Mouse (Mus musculus): ENCODE results near the gene Stk24. TPM values are rescaled to one million over a fixed set of nuclear protein-coding genes. Genes with fewer than 3 reads are reported as not detected.

The Stk24 gene
- polyA plus RNA-seq, 1 experiment, result 32.3 TPM

DNA sequence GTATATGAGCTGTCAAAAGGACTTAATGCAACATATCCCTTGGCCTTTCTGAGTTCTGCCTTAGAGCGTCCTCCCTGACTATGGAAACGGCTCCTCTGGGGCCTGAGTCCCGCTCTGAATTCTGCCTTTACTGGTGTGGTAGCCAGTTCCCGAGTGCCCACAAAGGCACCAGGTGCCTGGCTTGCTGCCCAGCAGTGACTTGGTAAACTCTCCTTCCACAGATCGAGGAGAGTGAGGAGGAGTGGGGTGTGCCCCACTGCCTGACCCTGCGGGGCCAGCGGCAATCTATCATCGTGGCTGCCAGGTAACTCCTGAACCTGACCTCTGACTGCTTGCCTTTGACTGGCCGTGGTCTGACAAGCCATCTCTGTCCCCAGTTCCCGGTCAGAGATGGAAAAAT, 103.8 kb downstream of the Stk24 start:
- DNase-seq (ENCODE audit: extremely low spot score in 1 of 2, low spot score in 1 of 2), result no peak

DNA sequence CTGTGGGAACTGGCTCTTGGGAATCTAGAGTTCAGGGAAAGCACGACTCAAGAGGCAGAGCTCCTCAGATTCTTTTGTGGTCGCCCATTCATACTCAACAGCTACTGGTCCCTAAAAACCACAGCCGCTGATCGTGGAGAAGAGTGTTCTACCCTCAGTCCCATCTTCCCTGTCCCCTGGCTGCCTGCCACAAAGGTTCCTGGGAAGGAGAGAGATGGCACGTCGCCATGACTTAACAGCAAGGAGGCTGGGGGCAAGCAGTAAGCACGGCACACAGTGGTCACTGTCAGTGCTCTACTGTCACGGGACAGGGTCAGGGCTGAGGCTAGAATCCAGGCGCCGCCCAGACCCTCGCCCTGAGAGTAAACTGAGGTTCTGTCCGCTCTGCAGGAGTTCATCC, 104.8 kb downstream of the Stk24 start:
- no peak for DNase-seq (ENCODE audit: extremely low spot score in 1 of 2, low spot score in 1 of 2)

GRCm38 (mm10) chr14:121270490-121270889, 109.3 kb downstream of the Stk24 start:
- no peak for DNase-seq (ENCODE audit: extremely low spot score in 1 of 2, low spot score in 1 of 2)

DNA sequence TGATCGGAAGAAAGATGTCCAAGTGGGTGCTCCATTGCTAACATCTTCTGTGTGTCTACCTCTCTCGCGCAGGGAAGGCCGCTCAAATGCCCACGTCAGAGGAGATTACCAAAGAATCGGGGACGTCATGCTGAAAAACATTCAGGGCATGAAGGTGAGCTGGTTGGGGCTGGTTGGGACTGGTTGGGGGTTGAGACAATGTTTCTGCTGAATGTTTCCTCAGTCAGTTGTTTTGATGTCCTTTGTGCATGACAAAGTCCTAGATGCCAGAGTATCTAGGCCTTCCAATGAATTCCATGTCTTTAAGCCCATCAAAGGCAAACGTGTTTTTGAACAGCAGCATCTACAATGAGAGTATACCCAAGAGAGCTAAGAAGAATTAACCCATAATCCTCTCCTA, 112.0 kb downstream of the Stk24 start:
- DNase-seq (ENCODE audit: extremely low spot score in 1 of 2, low spot score in 1 of 2), result no peak

DNA sequence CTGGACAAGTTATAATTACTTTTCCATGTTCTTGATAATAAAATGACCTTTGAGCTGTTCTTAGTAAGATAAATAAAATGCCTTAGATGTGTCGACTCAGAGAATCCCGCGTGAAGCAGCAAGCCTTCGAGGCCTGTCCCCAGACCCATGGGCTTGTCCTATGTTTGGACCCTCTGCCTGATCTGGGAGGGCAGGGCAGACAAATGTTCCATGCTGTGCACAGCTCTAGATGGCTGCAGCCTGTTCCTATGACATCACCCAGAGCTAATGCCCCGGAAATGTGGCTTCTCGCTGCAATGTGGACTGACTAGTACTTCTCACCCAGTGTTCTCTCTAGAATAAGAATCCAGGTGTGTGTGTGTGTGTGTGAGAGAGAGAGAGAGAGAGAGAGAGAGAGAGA, 115.4 kb downstream of the Stk24 start:
- DNase-seq (ENCODE audit: extremely low spot score in 1 of 2, low spot score in 1 of 2), result no peak

DNA sequence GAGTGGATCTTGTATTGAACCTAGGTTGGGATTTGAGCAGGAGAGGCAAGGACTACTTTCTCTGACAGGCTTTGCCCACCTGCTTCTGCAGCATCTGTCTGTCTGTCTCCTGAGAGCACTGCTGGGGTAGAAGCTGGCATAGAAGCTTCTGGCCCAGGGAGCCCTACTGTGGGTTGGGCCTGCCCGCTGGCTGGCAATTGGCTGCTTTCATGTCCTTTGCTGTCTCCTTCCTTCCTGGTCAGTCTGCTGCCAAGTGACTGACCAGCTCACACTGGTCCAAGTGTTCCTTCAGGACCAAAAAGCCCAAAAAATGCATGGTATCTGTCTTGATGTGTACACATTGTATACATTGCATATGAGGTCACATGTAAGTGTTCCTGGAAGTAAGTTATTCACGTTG, 115.9 kb downstream of the Stk24 start:
- DNase-seq (ENCODE audit: extremely low spot score in 1 of 2, low spot score in 1 of 2), result no peak

DNA sequence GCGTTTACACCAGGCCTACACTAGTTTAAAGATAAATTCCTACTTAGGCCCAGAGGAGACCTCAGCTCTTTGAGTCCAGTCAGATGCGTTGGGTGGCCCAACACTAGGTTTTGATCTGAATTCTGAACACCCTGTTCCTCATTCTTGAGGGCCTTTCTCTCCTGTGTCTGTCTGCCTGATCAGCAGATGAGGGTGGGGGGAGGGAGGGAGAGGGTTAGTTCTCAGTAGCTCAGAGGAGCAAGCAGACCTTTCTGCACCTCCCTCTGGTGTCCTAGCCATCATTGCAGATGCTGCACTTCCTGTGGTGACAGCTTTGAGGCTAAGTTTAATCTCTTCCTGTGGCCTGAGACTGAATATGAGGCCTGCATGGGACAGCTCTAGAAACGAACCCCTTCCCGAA, 117.2 kb downstream of the Stk24 start:
- no peak for DNase-seq (ENCODE audit: extremely low spot score in 1 of 2, low spot score in 1 of 2)

DNA sequence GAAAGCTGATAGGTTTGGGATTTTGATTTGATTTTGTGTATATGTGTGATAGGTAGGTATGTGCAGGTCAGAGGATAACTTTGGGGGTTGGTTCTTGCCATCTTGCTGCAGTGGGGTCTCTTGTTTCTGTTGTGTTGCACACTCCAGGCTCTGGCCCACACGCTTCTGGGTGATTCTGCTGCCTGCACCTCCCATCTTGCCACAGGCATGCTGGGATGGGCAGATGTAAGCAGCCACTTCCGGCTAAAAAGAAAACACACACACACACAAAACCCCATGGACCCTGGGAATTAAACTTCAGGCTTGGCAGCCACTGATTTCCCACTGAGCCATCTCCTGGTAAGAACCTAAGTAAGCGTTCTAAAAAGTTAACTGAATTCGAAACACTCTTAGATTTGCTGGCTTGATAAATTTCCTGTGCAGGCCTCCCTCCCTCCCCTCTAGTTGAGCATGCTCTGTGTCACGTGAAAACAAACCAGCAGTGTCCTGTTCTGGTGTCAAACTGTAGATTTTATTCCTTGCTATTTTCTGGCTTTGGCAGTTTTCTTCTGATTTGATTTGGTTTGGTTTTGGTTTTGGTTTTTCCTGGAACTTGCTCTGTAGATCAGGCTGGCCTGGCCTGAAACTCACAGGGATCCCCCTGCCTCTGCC, 118.5 kb downstream of the Stk24 start:
- no peak for DNase-seq (ENCODE audit: extremely low spot score in 1 of 2, low spot score in 1 of 2)

- peak in 1 of 2 experiments; percentile 77 for DNase-seq (ENCODE audit: extremely low spot score in 1 of 2, low spot score in 1 of 2)
These were observed 120.0 kb downstream of the Stk24 start for GRCm38 (mm10) chr14:121259789-121260188.

- DNase-seq (ENCODE audit: extremely low spot score in 1 of 2, low spot score in 1 of 2), result no peak
These were observed 120.5 kb downstream of the Stk24 start for GRCm38 (mm10) chr14:121259332-121259731.

- DNase-seq (ENCODE audit: extremely low spot score in 1 of 2, low spot score in 1 of 2), result peak in 1 of 2 experiments; percentile 35
These were observed 122.9 kb downstream of the Stk24 start for GRCm38 (mm10) chr14:121256896-121257295.

DNA sequence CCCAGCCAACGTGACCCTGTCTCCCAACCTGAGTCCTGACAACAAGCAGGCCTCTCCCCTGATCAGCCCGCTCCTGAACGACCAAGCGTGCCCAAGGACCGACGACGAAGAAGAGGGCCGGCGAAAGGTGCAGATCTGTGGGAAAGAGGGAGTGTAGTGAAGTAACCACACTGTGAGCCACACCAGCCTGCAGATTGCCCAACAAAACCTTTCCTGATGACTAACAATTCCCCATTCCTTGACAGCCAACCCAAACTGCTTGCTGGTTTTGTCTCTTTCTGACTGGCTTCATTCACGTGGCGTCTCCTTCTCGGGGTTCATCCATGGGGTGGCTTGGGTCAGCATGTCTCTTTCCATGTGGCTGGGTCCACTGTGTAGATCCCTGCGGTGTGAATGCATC, 124.3 kb downstream of the Stk24 start:
- DNase-seq (ENCODE audit: extremely low spot score in 1 of 2, low spot score in 1 of 2), result no peak

- DNase-seq (ENCODE audit: extremely low spot score in 1 of 2, low spot score in 1 of 2), result no peak
These were observed 124.9 kb downstream of the Stk24 start for GRCm38 (mm10) chr14:121254869-121255268.

DNA sequence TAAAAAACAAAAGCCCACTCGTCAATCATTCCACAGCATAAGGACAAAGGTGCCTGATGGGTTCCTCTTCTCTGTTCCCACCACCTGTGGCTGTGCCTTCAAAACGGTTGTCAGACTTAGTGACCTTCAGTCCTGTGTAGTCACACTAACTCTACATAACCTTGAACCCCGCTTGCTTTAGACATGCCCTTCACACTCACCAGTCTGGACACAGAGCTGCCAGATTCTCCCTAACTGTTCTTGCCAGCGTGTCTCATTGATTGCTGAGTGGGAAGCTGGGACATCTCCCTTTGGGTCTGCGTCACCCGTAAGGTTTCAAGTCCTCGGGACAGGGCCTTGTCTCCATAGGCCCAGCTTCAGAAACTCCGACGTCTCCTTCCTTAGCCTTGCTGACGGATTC, 127.3 kb downstream of the Stk24 start:
- no peak for DNase-seq (ENCODE audit: extremely low spot score in 1 of 2, low spot score in 1 of 2)

- DNase-seq (ENCODE audit: extremely low spot score in 1 of 2, low spot score in 1 of 2), result no peak
These were observed 128.1 kb downstream of the Stk24 start for GRCm38 (mm10) chr14:121251708-121252107.

GRCm38 (mm10) chr14:121251099-121251498, 128.7 kb downstream of the Stk24 start:
- no peak for DNase-seq (ENCODE audit: extremely low spot score in 1 of 2, low spot score in 1 of 2)

DNA sequence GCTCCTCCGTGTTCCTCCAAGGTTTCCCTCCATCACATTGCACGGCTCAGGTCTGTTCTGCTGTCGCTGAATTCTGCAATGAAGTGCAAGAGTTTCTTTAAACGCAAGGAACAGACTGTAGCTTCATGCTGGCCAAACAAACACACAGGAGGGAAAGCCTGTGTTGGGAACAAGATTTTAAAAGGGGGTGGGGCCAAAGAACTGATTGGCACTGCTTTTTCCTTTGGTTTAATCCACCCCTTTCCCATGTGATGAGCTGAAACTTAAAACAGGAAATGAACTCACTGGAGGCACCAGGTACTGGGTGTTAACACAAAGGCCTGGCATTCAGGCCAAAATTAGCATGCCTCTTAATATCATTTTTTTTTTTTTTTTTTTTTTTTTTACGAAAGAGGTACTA, 131.5 kb downstream of the Stk24 start:
- no peak for DNase-seq (ENCODE audit: extremely low spot score in 1 of 2, low spot score in 1 of 2)

DNA sequence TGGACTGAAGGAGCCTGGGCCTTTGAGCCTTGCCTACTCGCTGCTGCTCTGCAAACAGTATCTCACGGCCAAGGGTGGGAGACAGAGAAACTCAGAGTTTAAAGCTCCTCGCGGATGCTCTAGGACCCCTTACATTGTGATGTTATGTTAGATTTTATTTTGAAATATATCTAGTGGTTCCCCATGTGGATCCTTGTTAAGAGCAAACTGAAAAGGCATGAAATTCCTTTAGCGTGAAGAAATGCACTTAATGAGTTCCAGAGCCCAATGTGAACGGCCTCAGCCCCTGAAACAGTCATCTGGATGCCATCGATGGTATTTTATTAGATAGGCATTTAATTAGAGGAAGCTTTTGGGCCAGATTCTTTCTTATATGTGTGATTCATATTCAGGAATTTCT, 132.5 kb downstream of the Stk24 start:
- no peak for DNase-seq (ENCODE audit: extremely low spot score in 1 of 2, low spot score in 1 of 2)

DNA sequence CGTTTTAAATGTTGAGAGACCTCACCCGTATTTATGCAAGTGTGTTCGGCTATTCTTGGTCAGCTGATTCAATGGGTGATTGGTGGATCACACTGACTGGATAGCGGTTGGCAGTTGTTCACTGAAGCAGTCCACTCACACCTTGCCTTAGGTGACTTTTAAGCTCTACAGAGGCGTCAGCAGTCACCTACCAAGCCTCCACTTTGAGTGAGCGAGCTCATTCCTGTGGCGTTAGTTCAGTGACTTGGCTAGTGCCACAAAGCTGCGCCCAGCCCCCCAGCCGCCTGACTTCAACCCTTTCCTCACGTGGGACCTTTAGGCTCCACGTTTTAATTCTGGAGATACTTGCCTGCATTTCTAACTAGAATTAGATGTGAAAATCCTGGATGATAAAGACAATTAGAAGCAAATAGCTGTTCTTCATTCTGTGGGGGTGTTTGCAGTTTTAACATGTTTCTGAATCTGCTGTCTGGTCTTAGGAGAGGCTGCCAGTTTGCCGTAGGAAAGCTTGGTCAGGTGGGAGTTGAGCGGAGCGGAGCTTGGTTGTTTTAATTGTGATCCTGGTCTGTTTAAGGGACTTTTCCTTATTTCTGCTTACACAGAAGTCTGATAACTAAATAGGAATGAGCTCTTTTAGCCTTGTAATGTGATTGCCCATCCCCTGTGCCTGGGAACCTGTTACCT, 133.6 kb downstream of the Stk24 start:
- peak in 1 of 2 experiments; percentile 41 for DNase-seq (ENCODE audit: extremely low spot score in 1 of 2, low spot score in 1 of 2)

DNA sequence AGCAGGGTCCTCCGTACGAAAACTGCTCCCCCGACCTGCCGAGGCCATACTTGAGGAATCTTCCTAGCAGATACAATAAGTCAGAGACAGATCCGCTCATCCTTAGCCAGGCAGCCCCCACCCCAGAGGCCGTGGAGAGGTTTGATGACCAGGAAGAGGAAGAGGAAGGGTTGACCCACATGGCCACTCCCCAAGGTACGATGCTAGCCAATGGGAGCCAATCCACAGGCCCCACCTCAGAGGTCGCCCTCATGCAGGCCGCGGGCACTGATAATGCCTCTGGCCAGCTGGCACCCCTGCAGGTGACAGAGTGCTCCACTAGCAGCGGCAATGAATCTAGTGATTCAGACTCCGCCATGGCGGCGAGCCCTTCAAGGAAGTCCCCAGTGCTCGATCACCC, 135.7 kb downstream of the Stk24 start:
- no peak for DNase-seq (ENCODE audit: extremely low spot score in 1 of 2, low spot score in 1 of 2)

- DNase-seq (ENCODE audit: extremely low spot score in 1 of 2, low spot score in 1 of 2), result no peak
These were observed 140.4 kb downstream of the Stk24 start for GRCm38 (mm10) chr14:121239386-121239785.

DNA sequence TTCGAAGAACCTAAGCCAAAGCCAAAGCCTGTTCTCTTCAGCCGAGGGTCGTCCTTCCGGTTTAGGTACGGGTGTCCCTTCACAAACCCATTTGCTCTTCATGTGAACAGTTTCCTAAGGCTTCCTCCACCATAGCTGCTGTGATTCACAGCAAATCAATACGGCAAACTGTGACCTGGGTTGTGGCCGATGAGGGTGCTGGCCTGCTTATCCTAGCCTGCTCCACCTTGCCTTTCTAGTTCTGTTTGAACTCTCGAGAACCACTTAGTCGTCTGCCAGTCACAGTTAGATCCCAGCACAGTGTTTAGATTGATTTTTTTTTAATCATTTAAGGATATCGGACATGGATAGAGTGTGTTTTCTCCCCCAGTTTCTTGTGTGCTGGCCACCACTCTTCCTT, 141.1 kb downstream of the Stk24 start:
- DNase-seq (ENCODE audit: extremely low spot score in 1 of 2, low spot score in 1 of 2), result no peak
